In genomic region chr4:130047331-130048202, GRCm38 (mm10) we compare ENCODE assay signal across 8 mouse cellular contexts. TPM values are rescaled to one million over a fixed set of nuclear protein-coding genes. Genes with fewer than 3 reads are reported as not detected.
DNase-seq lines count a peak whose midpoint lies in the region; ATAC-seq and TF ChIP-seq lines count a peak whose summit lies in the region.

Col16a1 (plus strand) TSS chr4:130047840.

- H3K4me3 ChIP-seq in forebrain, embryonic 11.5 days (ENCODE audit: low read depth, low read length) = peak within 1 kb of the TSS; percentile 29
- H3K4me3 ChIP-seq in heart, embryonic 12.5 days = peak within 1 kb of the TSS; percentile 54
- peak within 1 kb of the TSS; percentile 45 for H3K4me3 ChIP-seq in kidney, embryonic 14.5 days (ENCODE audit: low read length)
- H3K4me3 ChIP-seq in liver, adult 2 months (ENCODE audit: insufficient read depth, low read depth, low read length) = peak within 1 kb of the TSS; percentile 56
- H3K4me3 ChIP-seq in neural tube, embryonic 11.5 days (ENCODE audit: low read depth, low read length) = peak within 1 kb of the TSS; percentile 27

- H3K27me3 ChIP-seq in forebrain, embryonic 11.5 days (ENCODE audit: control insufficient read depth, insufficient read depth, low read length) = peaks cover 10% of the 10 kb centered on the region; the same call in 1 of the 2 replicates
- 0 out of 2 replicates have a peak, but pooled peaks cover 3% of the 10 kb centered on the region for H3K27me3 ChIP-seq in heart, embryonic 12.5 days (replicated peaks)
- no peaks in the 10 kb centered on the region for H3K27me3 ChIP-seq in kidney, embryonic 14.5 days (ENCODE audit: control insufficient read depth, insufficient read depth, low read length)
- H3K27me3 ChIP-seq in liver, adult 2 months (ENCODE audit: control insufficient read depth, insufficient read depth, low read length) = no peaks in the 10 kb centered on the region
- H3K27me3 ChIP-seq in neural tube, embryonic 11.5 days (ENCODE audit: control insufficient read depth, insufficient read depth, low read length) = no peaks in the 10 kb centered on the region

- no peak within 1 kb of the TSS for H3K27ac ChIP-seq in forebrain, embryonic 11.5 days (ENCODE audit: low read depth, low read length)
- peak within 1 kb of the TSS; percentile 75 for H3K27ac ChIP-seq in heart, embryonic 12.5 days (ENCODE audit: poor library complexity, severe bottlenecking)
- peak within 1 kb of the TSS; percentile 91 for H3K27ac ChIP-seq in kidney, embryonic 14.5 days (ENCODE audit: low read depth, low read length)
- 0 out of 2 replicates have a peak within 1 kb of the TSS, but pooled peaks have one; percentile 16 for H3K27ac ChIP-seq in liver, adult 2 months (replicated peaks; ENCODE audit: insufficient read depth, low read depth, low read length)
- no peak within 1 kb of the TSS; the same call in 1 of the 2 replicates for H3K27ac ChIP-seq in neural tube, embryonic 11.5 days (ENCODE audit: low read depth, low read length)

- no peak for TF ChIP-seq CTCF in liver, adult 2 months (IDR thresholded peaks at IDR 0.05; ENCODE audit: low read depth, low read length)

- DNase-seq in spleen, adult 18-20 months = peak; percentile 38 to 39
- DNase-seq in spleen, adult 12 weeks (ENCODE audit: low spot score) = no peak
- DNase-seq in forebrain, embryonic 11.5 days (ENCODE audit: low spot score) = peak; percentile 85
- peak; percentile 51 for DNase-seq in liver, adult 2 months (ENCODE audit: extremely low read depth, low read depth, low spot score)
- peak; percentile 79 for DNase-seq in neural tube, embryonic 11.5 days (ENCODE audit: low spot score)
- peak; percentile 62 to 87 for DNase-seq in urinary bladder, adult 18-20 months (ENCODE audit: low spot score in 2 of 2)

- TF ChIP-seq POLR2A in liver, adult 2 months (IDR thresholded peaks at IDR 0.05; ENCODE audit: extremely low read depth, insufficient read depth, low read length) = no peak

- peaks cover 9% of the 10 kb centered on the region; the same call in 1 of the 2 replicates for H3K4me1 ChIP-seq in forebrain, embryonic 11.5 days (replicated peaks; ENCODE audit: control insufficient read depth, insufficient read depth, low read length)
- peaks cover 59% of the 10 kb centered on the region for H3K4me1 ChIP-seq in heart, embryonic 12.5 days (replicated peaks)
- peaks cover 22% of the 10 kb centered on the region for H3K4me1 ChIP-seq in kidney, embryonic 14.5 days (ENCODE audit: control insufficient read depth, insufficient read depth, low read length)
- H3K4me1 ChIP-seq in liver, adult 2 months (ENCODE audit: control insufficient read depth, insufficient read depth, low read length) = no peaks in the 10 kb centered on the region
- peaks cover 13% of the 10 kb centered on the region for H3K4me1 ChIP-seq in neural tube, embryonic 11.5 days (ENCODE audit: control insufficient read depth, insufficient read depth, low read length)

- 2% methylated on average over 40 of the region's 46 CpGs for WGBS in forebrain, embryonic 11.5 days
- 1% methylated on average over 46 of the region's 46 CpGs for WGBS in heart, embryonic 12.5 days
- WGBS in kidney, embryonic 14.5 days = 2% methylated on average over 46 of the region's 46 CpGs
- 7% methylated on average over 46 of the region's 46 CpGs for WGBS in liver, adult 2 months
- 2% methylated on average over 42 of the region's 46 CpGs for WGBS in neural tube, embryonic 11.5 days

- H3K4me2 ChIP-seq in forebrain, embryonic 11.5 days (ENCODE audit: low read depth, low read length, severe bottlenecking) = peak within 1 kb of the TSS; percentile 73
- H3K4me2 ChIP-seq in heart, embryonic 12.5 days = peak within 1 kb of the TSS; percentile 90
- H3K4me2 ChIP-seq in kidney, embryonic 14.5 days (replicated peaks; ENCODE audit: low read depth, low read length) = peak within 1 kb of the TSS; percentile 82
- peak within 1 kb of the TSS; percentile 60 for H3K4me2 ChIP-seq in neural tube, embryonic 11.5 days (ENCODE audit: low read depth)

- H3K79me2 ChIP-seq in liver, adult 2 months (ENCODE audit: control insufficient read depth, insufficient read depth, low read length) = no peaks in the 10 kb centered on the region

- peak within 1 kb of the TSS; percentile 42 for H3K9ac ChIP-seq in forebrain, embryonic 11.5 days (ENCODE audit: low read length)
- H3K9ac ChIP-seq in heart, embryonic 12.5 days = peak within 1 kb of the TSS; percentile 84
- peak within 1 kb of the TSS; percentile 72 for H3K9ac ChIP-seq in kidney, embryonic 14.5 days (ENCODE audit: low read depth, low read length)
- peak within 1 kb of the TSS; percentile 73 for H3K9ac ChIP-seq in liver, adult 2 months (ENCODE audit: low read depth, low read length)
- peak within 1 kb of the TSS; percentile 64 for H3K9ac ChIP-seq in neural tube, embryonic 11.5 days (ENCODE audit: low read length)

- H3K36me3 ChIP-seq in forebrain, embryonic 11.5 days (ENCODE audit: control insufficient read depth, insufficient read depth, low read length) = no peaks in the 10 kb centered on the region
- no peaks in the 10 kb centered on the region for H3K36me3 ChIP-seq in heart, embryonic 12.5 days
- H3K36me3 ChIP-seq in kidney, embryonic 14.5 days (ENCODE audit: control insufficient read depth, insufficient read depth, low read length) = no peaks in the 10 kb centered on the region; the same call in 1 of the 2 replicates
- no peaks in the 10 kb centered on the region for H3K36me3 ChIP-seq in liver, adult 2 months (ENCODE audit: control insufficient read depth, insufficient read depth, low read length)
- H3K36me3 ChIP-seq in neural tube, embryonic 11.5 days (ENCODE audit: control insufficient read depth, insufficient read depth, low read length) = no peaks in the 10 kb centered on the region

- peak; percentile 60; the same call in 1 of the 2 replicates for ATAC-seq in forebrain, embryonic 11.5 days (replicated peaks; ENCODE audit: low FRiP score)
- peak; percentile 78 for ATAC-seq in heart, embryonic 12.5 days (ENCODE audit: insufficient number of reproducible peaks, low FRiP score)
- ATAC-seq in kidney, embryonic 14.5 days (ENCODE audit: low FRiP score, low TSS enrichment) = peak; percentile 90
- ATAC-seq in neural tube, embryonic 11.5 days (ENCODE audit: insufficient read depth, low FRiP score, low TSS enrichment) = peak; percentile 53; the same call in 1 of the 2 replicates

- H3K9me3 ChIP-seq in forebrain, embryonic 11.5 days (ENCODE audit: control insufficient read depth, low read length) = no peaks in the 10 kb centered on the region; the same call in 1 of the 2 replicates
- H3K9me3 ChIP-seq in heart, embryonic 12.5 days (replicated peaks) = no peaks in the 10 kb centered on the region
- H3K9me3 ChIP-seq in kidney, embryonic 14.5 days (ENCODE audit: control insufficient read depth, low read length) = 0 out of 2 replicates have a peak, but pooled peaks cover 2% of the 10 kb centered on the region
- H3K9me3 ChIP-seq in neural tube, embryonic 11.5 days (ENCODE audit: control insufficient read depth, low read length) = no peaks in the 10 kb centered on the region

RNA-seq across cellular contexts. Expression of gene Col16a1, which starts in this region (rescaled TPM):
- polyA plus RNA-seq in forebrain, embryonic 11.5 days (2014; fragmentation: Nextera tagmentation; extraction: Ambion mirVana) = 5.9 and 6.3 TPM in 2 replicates
- polyA plus RNA-seq in heart, embryonic 12.5 days (2016; fragmentation: Nextera tagmentation; extraction: Ambion mirVana) = 35.8 and 37.9 TPM in 2 replicates
- polyA plus RNA-seq in kidney, embryonic 14.5 days (2014; fragmentation: Nextera tagmentation; extraction: Ambion mirVana) = 27.6 and 28.1 TPM in 2 replicates
- total RNA-seq in liver, adult 2 months (2014; rRNA removed) = 1.9 and 2.4 TPM in 2 replicates
- polyA plus RNA-seq in liver, adult 2 months (2012; rRNA removed) = 1.9 and 2.0 TPM in 2 replicates
- polyA plus RNA-seq in neural tube, embryonic 11.5 days (2014; fragmentation: Nextera tagmentation; extraction: Ambion mirVana) = 3.7 and 5.2 TPM in 2 replicates

Comparison
In these comparisons a context has a peak if more than half of its experiments do, and no peak if none do; other contexts are left out.
1. H3K27ac ChIP-seq: peak in heart, embryonic 12.5 days (single experiment), kidney, embryonic 14.5 days (single experiment) and liver, adult 2 months (single experiment); none in forebrain, embryonic 11.5 days (single experiment) and neural tube, embryonic 11.5 days (single experiment).
2. Peak in every context shown above with its lines, with median percentiles within 50 percentile points of each other: ATAC-seq, H3K4me2 ChIP-seq, H3K4me3 ChIP-seq and H3K9ac ChIP-seq.